Mouse (Mus musculus) limb, embryonic 14.5 days (tissue): ENCODE measurements around the gene Gpr137c. TPM values are rescaled to one million over a fixed set of nuclear protein-coding genes. Genes with fewer than 3 reads are reported as not detected.

Experiments
- ATAC-seq: fragments of 200-750 bp; cut with Nextera tagmentation; 2 replicates; pipeline ENCODE4 v1.8.0; 2017; ENCODE audit warnings: low read depth, moderate number of reproducible peaks, moderate TSS enrichment; ENCODE audit not compliant: low FRiP score
- DNase-seq: peaks from one replicate; pipeline ENCODE4 v3.0.0-alpha.2; 2015; ENCODE audit warnings: low spot score
- H3K27ac ChIP-seq: fragments of 300-500 bp; sonication (generic); replicated peaks from 2 replicates; pipeline ENCODE4 v1.5.1; 2014; ENCODE audit warnings: low read depth, mild to moderate bottlenecking, low read length, moderate library complexity, mixed read lengths
- H3K27me3 ChIP-seq: fragments of 300-500 bp; sonication (generic); 2 replicates; pipeline ENCODE4 v1.6.1; 2014; ENCODE audit warnings: low read length, mixed read lengths; ENCODE audit not compliant: control insufficient read depth, insufficient read depth
- H3K36me3 ChIP-seq: fragments of 300-500 bp; sonication (generic); 2 replicates; pipeline ENCODE4 v1.6.1; 2014; ENCODE audit warnings: mild to moderate bottlenecking, low read length, moderate library complexity, mixed read lengths; ENCODE audit not compliant: control insufficient read depth, insufficient read depth
- H3K4me1 ChIP-seq: fragments of 300-500 bp; sonication (generic); 2 replicates; pipeline ENCODE4 v1.6.1; 2014; ENCODE audit warnings: antibody characterized with exemption, low read length, mixed read lengths; ENCODE audit not compliant: control insufficient read depth, insufficient read depth
- H3K4me2 ChIP-seq: fragments of 300-500 bp; sonication (generic); replicated peaks from 2 replicates; pipeline ENCODE4 v1.6.1; 2014; ENCODE audit warnings: low read depth, mild to moderate bottlenecking, low read length, moderate library complexity; ENCODE audit not compliant: severe bottlenecking
- H3K4me3 ChIP-seq: fragments of 300-500 bp; sonication (generic); replicated peaks from 2 replicates; pipeline ENCODE4 v1.5.1; 2014; ENCODE audit warnings: low read length
- H3K9ac ChIP-seq: fragments of 300-500 bp; sonication (generic); 2 replicates; pipeline ENCODE4 v1.6.1; 2014; ENCODE audit warnings: mild to moderate bottlenecking, low read depth, low read length, moderate library complexity; ENCODE audit not compliant: severe bottlenecking
- H3K9me3 ChIP-seq: fragments of 300-500 bp; sonication (generic); 2 replicates; pipeline ENCODE4 v1.6.1; 2016; ENCODE audit warnings: low read length; ENCODE audit not compliant: control insufficient read depth
- POLR2A ChIP-seq: fragments of 200-500 bp; IDR thresholded peaks from 2 replicates; pipeline ENCODE4 v1.8.0; 2012; ENCODE audit warnings: inconsistent platforms, mild to moderate bottlenecking, moderate library complexity, borderline replicate concordance; ENCODE audit not compliant: insufficient read depth, insufficient read length; ENCODE audit errors: extremely low read depth
- WGBS: fragments of 180-500 bp; shearing (Covaris S2); extraction: QIAGEN DNeasy Blood & Tissue Kit; methylation state at CpG from one replicate; pipeline ENCODE4 v1.1.7; 2014; 5-methylcytosine and 5-hydroxymethylcytosine counted together
- polyA plus RNA-seq, 2 experiments: library from polyadenylated mRNA; depleted of rRNA in 1 of 2; stranded (reverse) in 1 of 2; unstranded in 1 of 2; fragments of >200 nt; fragmentation: Nextera tagmentation in 1 of 2; extraction: Ambion mirVana in 1 of 2; gene quantifications; 2 replicates each; pipeline versions ENCODE4 v1.2.1 to v1.2.3; 2012 to 2014

The Gpr137c gene
- polyA plus RNA-seq, 2 experiments: 2.8 to 8.9 TPM

GRCm38 (mm10) chr14:45303939-45304338 is 84.4 kb downstream of the Gpr137c start:
- H3K27ac ChIP-seq: no peak overlapping the region
- no peaks in the 10 kb centered on the region for H3K4me1 ChIP-seq
- WGBS: 79% methylated on average over 4 of the region's 4 CpGs
- no peak overlapping the region for H3K9ac ChIP-seq
- no peak overlapping the region for H3K4me3 ChIP-seq
- H3K36me3 ChIP-seq: peaks cover 21% of the 10 kb centered on the region
- TF ChIP-seq POLR2A: no peak
- ATAC-seq (no peak), DNase-seq (no peak)
- no peaks in the 10 kb centered on the region for H3K27me3 ChIP-seq
- no peaks in the 10 kb centered on the region for H3K9me3 ChIP-seq
- H3K4me2 ChIP-seq: no peak overlapping the region

GRCm38 (mm10) chr14:45304389-45304788 is 84.9 kb downstream of the Gpr137c start:
- H3K9me3 ChIP-seq: no peaks in the 10 kb centered on the region
- H3K9ac ChIP-seq: no peak overlapping the region
- no peak for TF ChIP-seq POLR2A
- 76% methylated on average over 4 of the region's 4 CpGs for WGBS
- no peak overlapping the region for H3K27ac ChIP-seq
- H3K27me3 ChIP-seq: no peaks in the 10 kb centered on the region
- no peak for DNase-seq
- no peak overlapping the region for H3K4me3 ChIP-seq
- ATAC-seq: no peak
- no peak overlapping the region for H3K4me2 ChIP-seq
- peaks cover 16% of the 10 kb centered on the region for H3K36me3 ChIP-seq
- H3K4me1 ChIP-seq: no peaks in the 10 kb centered on the region

GRCm38 (mm10) chr14:45305852-45306251 is 86.3 kb downstream of the Gpr137c start:
- H3K9ac ChIP-seq: no peak overlapping the region
- no peaks in the 10 kb centered on the region for H3K4me1 ChIP-seq
- H3K4me2 ChIP-seq: no peak overlapping the region
- no peak for TF ChIP-seq POLR2A
- H3K36me3 ChIP-seq: peaks cover 13% of the 10 kb centered on the region; the same call in 1 of the 2 replicates
- ATAC-seq (no peak), DNase-seq (no peak)
- 89% methylated on average over 5 of the region's 5 CpGs for WGBS
- no peak overlapping the region for H3K4me3 ChIP-seq
- H3K27ac ChIP-seq: no peak overlapping the region
- H3K27me3 ChIP-seq: no peaks in the 10 kb centered on the region
- H3K9me3 ChIP-seq: no peaks in the 10 kb centered on the region

GRCm38 (mm10) chr14:45307630-45308328 is 88.3 kb downstream of the Gpr137c start:
- DNase-seq (no peak), ATAC-seq (no peak)
- H3K4me1 ChIP-seq: no peaks in the 10 kb centered on the region
- WGBS: 88% methylated on average over 8 of the region's 8 CpGs
- H3K36me3 ChIP-seq: 0 out of 2 replicates have a peak, but pooled peaks cover 7% of the 10 kb centered on the region
- no peak for TF ChIP-seq POLR2A
- no peak overlapping the region for H3K9ac ChIP-seq
- no peak overlapping the region for H3K4me3 ChIP-seq
- no peaks in the 10 kb centered on the region for H3K9me3 ChIP-seq
- H3K27me3 ChIP-seq: no peaks in the 10 kb centered on the region
- H3K27ac ChIP-seq: no peak overlapping the region
- no peak overlapping the region for H3K4me2 ChIP-seq

GRCm38 (mm10) chr14:45309646-45310045 is 90.1 kb downstream of the Gpr137c start:
- 93% methylated on average over 13 of the region's 13 CpGs for WGBS
- Histone ChIP-seq H3K9ac (no peak overlapping the region), H3K4me3 (no peak overlapping the region), H3K36me3 (0 out of 2 replicates have a peak, but pooled peaks cover 7% of the 10 kb centered on the region), H3K4me1 (no peaks in the 10 kb centered on the region), H3K9me3 (no peaks in the 10 kb centered on the region), H3K4me2 (no peak overlapping the region), H3K27ac (no peak overlapping the region), H3K27me3 (no peaks in the 10 kb centered on the region)
- TF ChIP-seq POLR2A: no peak
- no peak for DNase-seq
- ATAC-seq: no peak
